Mouse (Mus musculus): ENCODE measurements at regions not wholly inside any gene's neighbourhood (a gene's known extent, or its start where the extent isn't known, plus 50 kb on each side); places are given as distances from the start of the nearest gene placed in this dataset.

DNA sequence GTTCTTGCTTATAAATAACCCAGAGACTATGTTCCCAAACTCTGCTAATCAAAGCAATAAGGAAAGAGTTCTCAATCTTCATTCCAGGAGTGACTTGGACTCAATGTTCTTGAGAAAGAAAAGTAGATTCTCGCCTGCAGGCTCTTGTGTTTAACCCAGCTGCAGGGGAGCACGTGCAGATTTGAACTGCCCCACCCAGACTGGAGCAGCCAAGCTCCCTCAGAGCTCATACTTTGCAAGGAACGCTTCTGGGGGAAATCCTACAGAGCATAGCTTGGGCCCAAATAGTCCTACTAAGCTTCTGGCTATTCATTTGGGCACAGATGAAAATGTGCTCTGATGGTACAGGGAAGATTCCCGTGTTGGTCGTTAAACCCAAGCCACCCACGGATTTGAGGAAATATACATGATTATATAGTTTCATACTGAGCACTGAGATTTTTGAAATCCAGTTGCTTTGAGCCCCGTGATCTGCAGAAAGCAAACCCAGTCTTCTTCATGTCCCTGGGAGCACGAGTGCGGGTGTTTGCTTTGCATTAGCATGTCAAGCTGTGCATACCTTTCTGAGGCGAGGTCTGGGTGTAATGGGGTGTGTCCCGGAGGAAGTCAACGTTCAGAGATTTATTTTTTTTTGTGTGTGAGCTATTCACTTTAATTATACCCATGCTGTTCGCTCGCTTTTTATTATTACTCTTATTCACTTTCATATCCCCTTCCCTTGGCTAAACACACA is 99.1 kb upstream of the Trp63 start:
- DNase-seq, result no peak
- intact Hi-C loops (cut with DNase I), result no loop called here

- DNase-seq, result no peak
- intact Hi-C loops (cut with DNase I), result no loop called here
Observed at GRCm38 (mm10) chr16:25585070-25585454, 98.5 kb upstream of the Trp63 start.

DNA sequence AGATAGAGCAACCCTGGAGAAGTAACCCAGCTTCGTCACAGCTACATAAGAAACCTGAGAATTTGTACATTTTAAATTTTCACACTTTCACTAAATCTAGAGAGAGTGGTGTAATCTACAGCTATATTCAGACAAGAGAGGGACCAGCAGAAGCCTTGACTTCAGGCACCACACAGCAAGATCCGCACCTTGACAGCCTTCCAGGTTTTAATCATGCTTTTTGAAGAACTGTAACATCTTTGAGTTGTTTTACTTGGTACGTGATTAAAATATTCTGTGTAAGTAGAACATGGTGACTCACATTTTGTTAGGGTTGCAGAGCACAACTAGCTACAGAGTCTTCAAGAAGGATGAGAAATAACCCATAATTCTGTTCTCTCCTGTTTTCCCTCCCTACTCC is 97.6 kb upstream of the Trp63 start:
- no peak for DNase-seq
- intact Hi-C loops (cut with DNase I), result no loop called here

DNA sequence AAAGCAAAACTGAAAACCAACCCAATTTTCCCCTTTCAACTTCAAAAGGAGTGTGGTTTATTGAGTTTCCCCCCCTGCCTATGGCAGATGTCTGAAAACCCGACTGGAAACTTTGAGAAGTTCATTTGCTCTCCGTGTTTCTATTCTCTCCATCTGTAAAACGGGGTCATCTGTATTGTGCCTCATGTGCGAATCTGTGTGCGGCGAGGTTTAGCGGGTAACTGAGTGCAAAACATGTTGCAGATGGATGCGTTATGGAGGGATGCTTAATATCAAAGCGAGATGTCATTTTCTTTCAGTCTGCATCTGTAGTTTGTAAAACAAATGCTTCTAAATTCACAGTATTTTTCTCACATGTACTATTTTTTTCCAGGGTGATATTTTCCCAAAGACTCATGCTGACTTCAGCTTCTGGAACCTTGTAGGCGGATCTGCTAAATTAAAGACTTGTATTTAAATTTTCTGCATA is 95.7 kb upstream of the Trp63 start:
- intact Hi-C loops (cut with DNase I), result no loop called here

GRCm38 (mm10) chr16:25597435-25597834 is 86.1 kb upstream of the Trp63 start:
- intact Hi-C loops (cut with DNase I), result no loop called here
- no peak for DNase-seq

More for the DNA sequence above, 95.7 kb upstream of the Trp63 start:
- no peak for DNase-seq

- no peak for DNase-seq
- intact Hi-C loops (cut with DNase I), result no loop called here
Observed at GRCm38 (mm10) chr16:25603121-25603520, 80.4 kb upstream of the Trp63 start.

DNA sequence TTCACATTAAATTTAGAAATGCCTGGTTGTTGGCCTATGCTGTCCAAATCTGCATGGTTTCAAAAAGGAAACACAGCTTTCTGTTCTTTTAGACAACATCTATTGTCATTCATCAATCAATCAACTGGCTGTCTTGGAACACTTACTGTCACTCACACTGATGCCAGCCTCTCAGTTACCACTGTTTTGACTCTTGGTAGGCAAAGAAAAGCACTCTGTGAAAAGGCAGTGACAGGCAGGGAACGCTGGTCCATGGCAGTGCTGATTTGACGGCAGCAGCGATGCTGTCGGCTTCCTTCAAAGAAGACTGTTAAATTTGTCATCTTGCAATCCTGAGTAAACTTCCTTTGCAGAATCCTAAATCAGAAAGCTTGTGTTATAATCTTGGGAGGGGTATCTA is 68.3 kb upstream of the Trp63 start:
- intact Hi-C loops (cut with DNase I), result no loop called here
- DNase-seq, result no peak

DNA sequence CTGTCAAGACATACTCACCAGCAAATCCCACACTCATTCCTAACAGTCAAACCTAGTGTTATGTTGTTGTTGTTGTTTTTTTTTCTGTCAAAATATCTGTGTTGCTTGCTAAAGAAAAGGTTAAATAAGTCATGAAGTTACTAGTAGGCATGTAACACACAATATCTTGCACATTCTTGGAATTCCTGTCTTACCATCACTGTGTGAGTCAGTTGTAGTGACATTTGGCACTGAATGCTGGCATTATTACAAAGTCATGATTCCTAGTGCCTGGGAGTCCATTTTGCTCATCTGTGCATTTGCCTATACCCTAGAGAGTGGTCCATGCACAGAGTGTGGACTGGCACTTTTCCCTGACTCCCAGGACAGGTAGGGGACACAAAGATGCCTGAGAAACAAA is 67.9 kb upstream of the Trp63 start:
- DNase-seq, result no peak
- intact Hi-C loops (cut with DNase I), result no loop called here

- intact Hi-C loops (cut with DNase I), result no loop called here
- no peak for DNase-seq
Observed at GRCm38 (mm10) chr16:25618898-25619297, 64.7 kb upstream of the Trp63 start.

DNA sequence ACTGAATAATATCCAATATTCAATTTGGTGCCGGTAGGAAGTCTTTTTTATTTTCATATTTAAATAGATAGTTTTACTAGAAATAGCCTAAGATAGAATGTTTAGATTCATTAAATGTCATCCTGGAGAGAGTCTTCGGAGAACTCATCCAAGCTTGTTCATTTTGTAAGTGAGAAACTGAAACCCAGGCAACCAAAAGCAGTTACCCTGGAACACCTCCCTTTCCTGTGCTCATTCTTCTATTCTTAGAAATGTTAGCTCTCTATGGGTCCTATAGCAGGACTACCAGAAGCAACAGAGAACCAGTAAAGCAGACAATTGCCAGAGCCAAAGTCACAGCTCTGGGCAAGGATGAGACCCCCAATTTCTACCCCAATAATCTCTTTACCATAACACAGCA is 60.9 kb upstream of the Trp63 start:
- no peak for DNase-seq
- intact Hi-C loops (cut with DNase I), result no loop called here

- intact Hi-C loops (cut with DNase I), result no loop called here
- no peak for DNase-seq
Observed at GRCm38 (mm10) chr16:25623986-25624623, 59.5 kb upstream of the Trp63 start.

DNA sequence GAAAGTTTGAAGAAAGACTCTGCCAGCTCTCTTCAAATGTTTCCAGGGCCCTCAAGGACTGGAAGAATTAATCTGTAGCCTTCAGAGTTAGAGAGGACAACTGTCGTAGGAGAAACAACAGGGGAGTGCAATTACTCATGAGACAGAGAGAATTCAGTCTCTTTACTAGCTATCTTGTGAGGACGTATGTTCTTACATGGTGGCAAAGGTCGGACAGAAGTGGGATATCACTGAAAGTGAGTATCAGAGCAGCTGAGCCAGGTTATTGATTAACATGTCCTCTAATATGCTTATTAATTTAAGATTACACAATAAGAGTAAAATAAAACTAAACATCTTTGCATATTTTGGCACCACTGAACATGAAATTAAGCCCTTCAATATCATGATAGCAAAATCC is 53.8 kb upstream of the Trp63 start:
- no peak for DNase-seq
- intact Hi-C loops (cut with DNase I), result no loop called here

- DNase-seq, result no peak
- intact Hi-C loops (cut with DNase I), result no loop called here
Observed at GRCm38 (mm10) chr16:25631139-25631716, 52.3 kb upstream of the Trp63 start.

Measured in heart, postnatal 14 days (tissue).